Mouse (Mus musculus) heart, postnatal 0 days (tissue): Measurements from ENCODE around the gene Sypl. TPM values are rescaled to one million over a fixed set of nuclear protein-coding genes. Genes with fewer than 3 reads are reported as not detected.

ENCODE experiments used
- ATAC-seq: fragments of 200-750 bp; cut with Nextera tagmentation; 2 replicates; pipeline ENCODE4 v1.8.0; 2017; ENCODE audit warnings: low read depth, moderate number of reproducible peaks, moderate library complexity; ENCODE audit not compliant: insufficient read depth
- DNase-seq: peaks from one replicate; pipeline ENCODE4 v3.0.0-alpha.2; 2016; ENCODE audit warnings: low spot score
- H3K27ac ChIP-seq: fragments of 300-500 bp; sonication (generic); 2 replicates; pipeline ENCODE4 v1.5.1; 2014; ENCODE audit warnings: low read depth, mild to moderate bottlenecking
- H3K27me3 ChIP-seq: fragments of 300-500 bp; sonication (generic); 2 replicates; pipeline ENCODE4 v1.6.1; 2014; ENCODE audit warnings: low read length, mixed read lengths; ENCODE audit not compliant: control insufficient read depth, insufficient read depth
- H3K36me3 ChIP-seq: fragments of 300-500 bp; sonication (generic); replicated peaks from 2 replicates; pipeline ENCODE4 v1.6.1; 2014; ENCODE audit warnings: low read length, mixed read lengths; ENCODE audit not compliant: control insufficient read depth, insufficient read depth
- H3K4me1 ChIP-seq: fragments of 300-500 bp; sonication (generic); 2 replicates; pipeline ENCODE4 v1.6.1; 2014; ENCODE audit warnings: antibody characterized with exemption; ENCODE audit not compliant: control insufficient read depth, insufficient read depth
- H3K4me2 ChIP-seq: fragments of 300-500 bp; sonication (generic); 2 replicates; pipeline ENCODE4 v1.6.1; 2014; ENCODE audit warnings: low read depth, mild to moderate bottlenecking, low read length, moderate library complexity
- H3K4me3 ChIP-seq: fragments of 300-500 bp; sonication (generic); 2 replicates; pipeline ENCODE4 v1.5.1; 2014; ENCODE audit warnings: low read depth, low read length
- H3K9ac ChIP-seq: fragments of 300-500 bp; sonication (generic); replicated peaks from 2 replicates; pipeline ENCODE4 v1.6.1; 2014; ENCODE audit warnings: low read depth, low read length, mixed read lengths
- H3K9me3 ChIP-seq: fragments of 300-500 bp; sonication (generic); replicated peaks from 2 replicates; pipeline ENCODE4 v1.6.1; 2016; ENCODE audit warnings: low read length; ENCODE audit not compliant: control insufficient read depth
- CTCF ChIP-seq: IDR thresholded peaks from 2 replicates; pipeline ENCODE4 v1.5.1; 2016; ENCODE audit warnings: antibody characterized with exemption, control low read depth, low read depth
- EP300 ChIP-seq: IDR thresholded peaks from 2 replicates; pipeline ENCODE4 v1.6.1; 2016; ENCODE audit warnings: antibody characterized with exemption, low read depth
- WGBS: fragments of 180-500 bp; shearing (Covaris S2); extraction: QIAGEN DNeasy Blood & Tissue Kit; methylation state at CpG from one replicate; pipeline ENCODE4 v1.1.7; 2014; 5-methylcytosine and 5-hydroxymethylcytosine counted together
- polyA plus RNA-seq: library from polyadenylated mRNA; unstranded; fragments of >200 nt; fragmentation: Nextera tagmentation; extraction: Ambion mirVana; gene quantifications from 2 replicates; pipeline ENCODE4 v1.2.1, GENCODE M21; 2015
- total RNA-seq: library from RNA; depleted of rRNA; stranded (reverse); fragments of >200 nt; gene quantifications from 2 replicates; pipeline ENCODE4 v1.2.3, GENCODE M21; 2014; ENCODE audit warnings: low replicate concordance

The Sypl gene
- total and polyA plus RNA-seq, 2 experiments from 2014 or later: 45.0 to 91.1 TPM

DNA sequence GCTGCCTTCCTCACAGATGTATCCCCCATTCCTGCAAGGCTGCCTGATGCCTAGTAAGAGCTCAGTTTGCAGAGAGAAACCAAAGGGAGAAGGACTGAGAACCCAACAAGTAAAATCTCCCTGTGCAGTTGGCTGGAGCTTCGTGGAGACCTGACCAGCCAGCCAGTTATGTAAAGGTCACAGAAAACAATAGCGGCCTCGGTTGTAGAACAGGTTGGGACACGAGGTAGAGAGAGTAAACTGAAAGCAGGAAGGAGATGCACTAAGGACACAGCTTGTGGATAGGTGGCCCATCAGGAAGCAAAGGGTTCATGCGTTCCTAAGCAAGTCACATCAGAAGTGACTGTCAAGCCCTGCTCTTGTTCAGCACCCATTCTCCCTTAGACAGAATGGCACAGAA lies 52.2 kb downstream of the Sypl start:
- Histone ChIP-seq H3K4me3 (no peak overlapping the region), H3K4me2 (no peak overlapping the region), H3K27ac (no peak overlapping the region), H3K4me1 (no peaks in the 10 kb centered on the region; the same call in 1 of the 2 replicates), H3K27me3 (no peaks in the 10 kb centered on the region), H3K9ac (no peak overlapping the region), H3K9me3 (no peaks in the 10 kb centered on the region), H3K36me3 (no peaks in the 10 kb centered on the region)
- 65% methylated on average over 5 of the region's 5 CpGs for WGBS
- TF ChIP-seq CTCF (no peak), EP300 (no peak)
- DNase-seq: no peak
- ATAC-seq: no peak

DNA sequence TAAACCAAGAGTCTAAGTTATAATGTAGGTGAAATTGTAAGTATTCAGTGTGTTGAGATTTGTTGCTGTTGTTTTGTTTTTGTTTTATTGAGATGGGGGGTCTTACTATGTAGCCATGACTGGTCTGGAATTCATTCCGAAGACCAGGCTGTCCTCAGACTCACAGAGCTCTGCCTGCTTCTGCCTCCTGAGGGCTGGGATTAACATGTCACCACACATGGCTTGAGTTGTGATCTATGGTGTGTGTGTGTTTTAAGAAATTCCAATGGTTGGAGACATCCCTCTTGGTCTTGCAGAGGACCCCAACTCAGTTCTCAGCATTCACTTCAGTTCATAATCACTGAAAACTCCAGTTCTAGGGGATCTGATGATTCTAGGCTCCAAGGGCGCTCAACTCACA lies 53.5 kb downstream of the Sypl start:
- no peak overlapping the region for H3K4me2 ChIP-seq
- H3K4me1 ChIP-seq: no peaks in the 10 kb centered on the region; the same call in 1 of the 2 replicates
- no peak for ATAC-seq
- H3K9ac ChIP-seq: no peak overlapping the region
- no peak overlapping the region for H3K4me3 ChIP-seq
- no peak for DNase-seq
- H3K27ac ChIP-seq: no peak overlapping the region
- 89% methylated on average over 2 of the region's 2 CpGs for WGBS
- no peaks in the 10 kb centered on the region for H3K27me3 ChIP-seq
- no peak for TF ChIP-seq EP300
- no peak for TF ChIP-seq CTCF
- H3K36me3 ChIP-seq: no peaks in the 10 kb centered on the region
- no peaks in the 10 kb centered on the region for H3K9me3 ChIP-seq

DNA sequence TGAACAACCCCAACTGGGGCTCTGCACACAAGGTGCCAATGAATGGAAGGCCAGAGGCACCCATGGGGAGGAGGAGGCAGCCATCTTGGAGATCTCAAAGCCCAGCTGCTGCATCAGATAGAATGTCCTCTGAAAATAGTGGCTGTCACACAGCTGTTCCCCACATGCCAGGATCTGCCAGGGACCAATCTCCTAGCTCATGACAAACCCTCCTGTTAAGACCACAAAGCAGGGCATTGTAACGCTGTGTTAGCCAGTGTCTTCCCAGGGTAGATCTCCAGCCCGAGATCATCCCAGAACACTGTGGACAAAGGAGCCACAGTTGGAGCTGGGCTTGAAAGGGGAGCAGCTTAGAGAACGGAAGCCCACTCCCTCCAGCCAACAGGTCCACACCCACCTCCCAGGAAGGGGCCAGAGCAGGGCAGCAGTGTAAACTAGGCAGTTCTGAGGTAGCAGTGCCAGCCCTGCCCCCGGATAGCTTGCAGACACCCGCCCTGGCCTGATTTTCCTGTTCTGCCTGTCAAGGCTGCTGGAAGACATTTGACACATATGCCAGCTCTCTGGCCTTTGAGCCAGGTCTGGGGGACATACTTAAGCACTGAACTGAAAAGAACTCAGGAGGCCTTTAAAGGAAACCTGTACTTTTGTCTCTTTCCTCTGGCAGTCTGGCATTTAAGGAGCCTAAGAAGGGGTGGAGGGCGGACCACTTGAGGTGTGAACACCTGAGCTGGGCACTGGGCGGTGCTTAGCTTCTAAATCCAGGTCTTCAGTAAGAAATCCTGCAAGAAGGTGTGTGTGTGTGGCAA lies 54.8 kb downstream of the Sypl start:
- Histone ChIP-seq H3K9ac (no peak overlapping the region), H3K9me3 (no peaks in the 10 kb centered on the region), H3K4me3 (no peak overlapping the region), H3K27ac (no peak overlapping the region), H3K4me1 (no peaks in the 10 kb centered on the region; the same call in 1 of the 2 replicates), H3K36me3 (no peaks in the 10 kb centered on the region), H3K4me2 (no peak overlapping the region), H3K27me3 (no peaks in the 10 kb centered on the region)
- no peak for DNase-seq
- TF ChIP-seq CTCF (no peak), EP300 (no peak)
- WGBS: 61% methylated on average over 7 of the region's 7 CpGs
- ATAC-seq: no peak

DNA sequence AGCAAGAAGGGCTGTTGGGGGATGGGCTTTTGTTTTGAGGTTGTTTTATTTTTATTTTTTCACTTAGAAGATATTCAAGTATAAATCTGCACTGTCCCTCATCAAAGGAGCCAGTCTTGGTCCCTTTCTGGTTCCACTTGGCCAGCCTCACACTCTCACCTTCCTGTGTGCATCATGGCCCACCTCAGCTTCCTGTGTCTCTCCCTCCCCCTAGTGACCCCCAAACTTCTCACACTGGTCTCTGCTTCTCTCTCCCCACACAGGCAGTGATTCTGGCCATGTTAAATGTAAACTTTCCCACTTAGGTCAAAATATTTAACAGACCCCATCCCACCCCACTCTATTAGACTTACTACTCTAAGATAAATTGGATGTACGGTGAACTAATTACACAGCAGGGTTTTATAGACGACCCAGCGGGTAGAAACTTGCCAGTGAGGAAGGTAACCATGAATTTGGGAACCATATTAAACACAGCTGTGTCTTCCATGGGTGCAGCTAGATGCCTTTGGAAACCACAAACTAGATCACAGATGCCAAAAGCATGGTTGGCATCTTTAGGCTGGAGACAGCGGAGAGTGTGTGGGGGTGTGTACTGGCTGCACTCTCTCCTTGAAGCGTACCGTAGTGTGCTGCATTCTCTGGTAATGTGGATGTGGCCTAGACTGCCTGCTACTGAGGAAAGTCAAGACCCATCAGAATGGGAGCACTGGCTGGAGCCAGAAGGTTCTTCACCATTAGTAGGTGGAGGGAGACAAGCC lies 55.7 kb downstream of the Sypl start:
- H3K27ac ChIP-seq: no peak overlapping the region
- WGBS: 92% methylated on average over 6 of the region's 6 CpGs
- H3K27me3 ChIP-seq: no peaks in the 10 kb centered on the region
- no peak for DNase-seq
- no peak overlapping the region for H3K9ac ChIP-seq
- no peak overlapping the region for H3K4me2 ChIP-seq
- TF ChIP-seq EP300: no peak
- no peak for TF ChIP-seq CTCF
- no peaks in the 10 kb centered on the region for H3K9me3 ChIP-seq
- no peaks in the 10 kb centered on the region for H3K36me3 ChIP-seq
- no peak for ATAC-seq
- no peaks in the 10 kb centered on the region; the same call in 1 of the 2 replicates for H3K4me1 ChIP-seq
- no peak overlapping the region for H3K4me3 ChIP-seq

DNA sequence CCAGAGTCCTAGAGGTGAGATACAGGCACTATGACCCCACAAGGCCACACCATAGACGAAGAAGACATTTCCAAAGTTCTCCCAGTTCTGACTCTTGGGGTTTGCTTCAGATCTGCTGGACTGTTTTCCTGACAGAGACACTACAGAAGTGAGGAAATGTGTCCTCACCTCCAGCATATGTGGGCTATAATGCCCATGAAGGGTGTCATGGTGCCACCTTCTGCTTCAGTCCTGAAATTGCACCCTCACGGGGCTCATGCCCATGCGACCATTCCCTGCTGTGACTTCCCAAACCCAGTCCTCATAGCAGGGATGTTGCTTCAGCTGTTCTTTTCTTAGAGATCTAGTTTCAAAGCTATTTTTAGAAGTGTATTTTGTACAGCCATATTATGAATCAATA lies 56.3 kb downstream of the Sypl start:
- 24% methylated on average over 3 of the region's 3 CpGs for WGBS
- H3K27me3 ChIP-seq: no peaks in the 10 kb centered on the region
- ATAC-seq (peak; percentile 72), DNase-seq (peak; percentile 59)
- H3K4me1 ChIP-seq: no peaks in the 10 kb centered on the region; the same call in 1 of the 2 replicates
- H3K4me3 ChIP-seq: no peak overlapping the region
- H3K36me3 ChIP-seq: no peaks in the 10 kb centered on the region
- no peak overlapping the region for H3K27ac ChIP-seq
- no peak overlapping the region for H3K4me2 ChIP-seq
- TF ChIP-seq EP300: no peak
- TF ChIP-seq CTCF: peak; percentile 86
- no peaks in the 10 kb centered on the region for H3K9me3 ChIP-seq
- H3K9ac ChIP-seq: no peak overlapping the region
